Mouse (Mus musculus): Measurements from ENCODE around the gene Tha1.
"Not testable (repeated sequence)": the region's sequence is repeated elsewhere in the genome, so short reads cannot be mapped to it uniquely, and the experiment has no call there.

Tha1 gene

GRCm38 (mm10) chr11:117847593-117848215 is 25.6 kb downstream of the Tha1 start:
- no peak for DNase-seq

GRCm38 (mm10) chr11:117846640-117847039 is 26.6 kb downstream of the Tha1 start:
- DNase-seq = no peak

GRCm38 (mm10) chr11:117845651-117846050 is 27.6 kb downstream of the Tha1 start:
- no peak for DNase-seq

GRCm38 (mm10) chr11:117844997-117845396 is 28.3 kb downstream of the Tha1 start:
- DNase-seq = no peak

- DNase-seq = no peak
Observed at GRCm38 (mm10) chr11:117843434-117843833, 29.8 kb downstream of the Tha1 start.

GRCm38 (mm10) chr11:117840910-117841309 is 32.4 kb downstream of the Tha1 start:
- no peak for DNase-seq

GRCm38 (mm10) chr11:117839021-117839420 is 34.3 kb downstream of the Tha1 start:
- no peak for DNase-seq

- no peak for DNase-seq
Observed at GRCm38 (mm10) chr11:117838572-117838971, 34.7 kb downstream of the Tha1 start.

- no peak for DNase-seq
Observed at GRCm38 (mm10) chr11:117836306-117836705, 37.0 kb downstream of the Tha1 start.

- no peak for DNase-seq
Observed at GRCm38 (mm10) chr11:117834086-117834485, 39.2 kb downstream of the Tha1 start.

GRCm38 (mm10) chr11:117833509-117833908 is 39.8 kb downstream of the Tha1 start:
- not testable (repeated sequence) for DNase-seq

- DNase-seq = peak; percentile 98
Observed at GRCm38 (mm10) chr11:117832086-117832969, 41.0 kb downstream of the Tha1 start.

- DNase-seq = no peak
Observed at GRCm38 (mm10) chr11:117830401-117830800, 42.9 kb downstream of the Tha1 start.

- no peak for DNase-seq
Observed at GRCm38 (mm10) chr11:117829671-117830215, 43.5 kb downstream of the Tha1 start.

GRCm38 (mm10) chr11:117828888-117829604 is 44.2 kb downstream of the Tha1 start:
- DNase-seq = no peak

GRCm38 (mm10) chr11:117828149-117828887 is 45.0 kb downstream of the Tha1 start:
- DNase-seq = peak; percentile 66

GRCm38 (mm10) chr11:117827386-117827785 is 45.9 kb downstream of the Tha1 start:
- peak; percentile 42 for DNase-seq

GRCm38 (mm10) chr11:117826916-117827315 is 46.4 kb downstream of the Tha1 start:
- no peak for DNase-seq

- DNase-seq = no peak
Observed at GRCm38 (mm10) chr11:117826164-117826563, 47.1 kb downstream of the Tha1 start.

GRCm38 (mm10) chr11:117825333-117826101 is 47.8 kb downstream of the Tha1 start, which contains the start of the genes Afmid and Tk1:
TSS of gene Afmid (plus strand) at chr11:117825924.
TSS of gene Tk1 (minus strand) at chr11:117826092.
- peak; percentile 76 for DNase-seq
